Mouse (Mus musculus): ENCODE measurements around the gene Sh3rf3. TPM values are rescaled to one million over a fixed set of nuclear protein-coding genes. Genes with fewer than 3 reads are reported as not detected.
A peak's percentile ranks its signal among the peaks of the same experiment; 100 is the strongest.

Sh3rf3 gene
- not detected in 2 replicates for polyA plus RNA-seq (2016; fragmentation: Nextera tagmentation; extraction: Ambion mirVana)

GRCm38 (mm10) chr10:58813081-58813800 is at the start of gene Sh3rf3:
Gene Sh3rf3 (plus strand): TSS chr10:58813359.
- WGBS (ENCODE audit: insufficient replicate concordance): 1% methylated on average over 54 of the region's 79 CpGs
- Histone ChIP-seq H3K9ac (no peak within 1 kb of the TSS), H3K4me3 (peak within 1 kb of the TSS; percentile 44), H3K36me3 (no peaks in the 10 kb centered on the region), H3K4me2 (peak within 1 kb of the TSS; percentile 68), H3K9me3 (replicated peaks) (no peaks in the 10 kb centered on the region), H3K4me1 (0 out of 2 replicates have a peak, but pooled peaks cover 5% of the 10 kb centered on the region), H3K27me3 (replicated peaks) (peaks cover 56% of the 10 kb centered on the region), H3K27ac (no peak within 1 kb of the TSS)
- no peak for ATAC-seq

- Histone ChIP-seq H3K9me3 (replicated peaks) (no peaks in the 10 kb centered on the region), H3K27me3 (replicated peaks) (no peaks in the 10 kb centered on the region), H3K4me1 (no peaks in the 10 kb centered on the region), H3K27ac (no peak overlapping the region), H3K4me2 (no peak overlapping the region), H3K4me3 (no peak overlapping the region), H3K36me3 (no peaks in the 10 kb centered on the region), H3K9ac (no peak overlapping the region)
- no peak for ATAC-seq
- 66% methylated on average over 8 of the region's 8 CpGs for WGBS (ENCODE audit: insufficient replicate concordance)
These were observed 24.5 kb upstream of the Sh3rf3 start for GRCm38 (mm10) chr10:58788486-58789274.

- Histone ChIP-seq H3K27ac (no peak overlapping the region), H3K4me2 (no peak overlapping the region), H3K4me3 (no peak overlapping the region), H3K36me3 (no peaks in the 10 kb centered on the region), H3K9me3 (replicated peaks) (no peaks in the 10 kb centered on the region), H3K4me1 (no peaks in the 10 kb centered on the region), H3K9ac (no peak overlapping the region), H3K27me3 (replicated peaks) (no peaks in the 10 kb centered on the region)
- WGBS (ENCODE audit: insufficient replicate concordance): 63% methylated on average over 8 of the region's 8 CpGs
- ATAC-seq: no peak
These were observed 15.6 kb upstream of the Sh3rf3 start for GRCm38 (mm10) chr10:58797555-58797954.

GRCm38 (mm10) chr10:58798156-58798555 is 15.0 kb upstream of the Sh3rf3 start:
- H3K4me3 ChIP-seq: no peak overlapping the region
- H3K9me3 ChIP-seq (replicated peaks): no peaks in the 10 kb centered on the region
- no peak overlapping the region for H3K4me2 ChIP-seq
- no peaks in the 10 kb centered on the region for H3K27me3 ChIP-seq (replicated peaks)
- WGBS (ENCODE audit: insufficient replicate concordance): 69% methylated on average over 3 of the region's 3 CpGs
- ATAC-seq: no peak
- H3K36me3 ChIP-seq: no peaks in the 10 kb centered on the region
- no peak overlapping the region for H3K27ac ChIP-seq
- no peaks in the 10 kb centered on the region for H3K4me1 ChIP-seq
- no peak overlapping the region for H3K9ac ChIP-seq

- WGBS (ENCODE audit: insufficient replicate concordance): 70% methylated on average over 21 of the region's 21 CpGs
- H3K9me3 ChIP-seq (replicated peaks): no peaks in the 10 kb centered on the region
- no peaks in the 10 kb centered on the region for H3K36me3 ChIP-seq
- no peaks in the 10 kb centered on the region for H3K4me1 ChIP-seq
- no peaks in the 10 kb centered on the region for H3K27me3 ChIP-seq (replicated peaks)
- H3K4me2 ChIP-seq: no peak overlapping the region
- H3K4me3 ChIP-seq: no peak overlapping the region
- no peak overlapping the region for H3K27ac ChIP-seq
- no peak overlapping the region for H3K9ac ChIP-seq
- no peak for ATAC-seq
These were observed 12.1 kb upstream of the Sh3rf3 start for GRCm38 (mm10) chr10:58800996-58801433.

- H3K4me1 ChIP-seq: no peaks in the 10 kb centered on the region
- no peak overlapping the region for H3K9ac ChIP-seq
- WGBS (ENCODE audit: insufficient replicate concordance): 66% methylated on average over 1 of the region's 1 CpGs
- no peak overlapping the region for H3K27ac ChIP-seq
- H3K4me2 ChIP-seq: no peak overlapping the region
- H3K27me3 ChIP-seq (replicated peaks): no peaks in the 10 kb centered on the region
- H3K9me3 ChIP-seq (replicated peaks): no peaks in the 10 kb centered on the region
- no peak overlapping the region for H3K4me3 ChIP-seq
- no peak for ATAC-seq
- H3K36me3 ChIP-seq: no peaks in the 10 kb centered on the region
These were observed 10.8 kb upstream of the Sh3rf3 start for GRCm38 (mm10) chr10:58802391-58802790.

GRCm38 (mm10) chr10:58807956-58808355 is 5.2 kb upstream of the Sh3rf3 start:
- Histone ChIP-seq H3K27ac (no peak overlapping the region), H3K9me3 (replicated peaks) (no peaks in the 10 kb centered on the region), H3K4me3 (no peak overlapping the region), H3K4me1 (0 out of 2 replicates have a peak, but pooled peaks cover 2% of the 10 kb centered on the region), H3K27me3 (replicated peaks) (peaks cover 28% of the 10 kb centered on the region), H3K36me3 (no peaks in the 10 kb centered on the region), H3K4me2 (no peak overlapping the region), H3K9ac (no peak overlapping the region)
- ATAC-seq: no peak
- WGBS (ENCODE audit: insufficient replicate concordance): 29% methylated on average over 3 of the region's 3 CpGs

- Histone ChIP-seq H3K27ac (no peak overlapping the region), H3K27me3 (replicated peaks) (peaks cover 48% of the 10 kb centered on the region), H3K4me1 (0 out of 2 replicates have a peak, but pooled peaks cover 5% of the 10 kb centered on the region), H3K9ac (no peak overlapping the region), H3K36me3 (no peaks in the 10 kb centered on the region), H3K4me2 (no peak overlapping the region), H3K9me3 (replicated peaks) (no peaks in the 10 kb centered on the region), H3K4me3 (no peak overlapping the region)
- WGBS (ENCODE audit: insufficient replicate concordance): 52% methylated on average over 5 of the region's 5 CpGs
- no peak for ATAC-seq
These were observed 3.0 kb upstream of the Sh3rf3 start for GRCm38 (mm10) chr10:58810181-58810580.

- H3K9me3 ChIP-seq (replicated peaks): no peaks in the 10 kb centered on the region
- H3K27ac ChIP-seq: no peak overlapping the region
- no peaks in the 10 kb centered on the region for H3K36me3 ChIP-seq
- 0 out of 2 replicates have a peak, but pooled peaks cover 5% of the 10 kb centered on the region for H3K4me1 ChIP-seq
- ATAC-seq: no peak
- H3K9ac ChIP-seq: no peak overlapping the region
- peaks cover 56% of the 10 kb centered on the region for H3K27me3 ChIP-seq (replicated peaks)
- WGBS (ENCODE audit: insufficient replicate concordance): under 1% methylated on average over 63 of the region's 63 CpGs
- H3K4me2 ChIP-seq: peak overlapping the region; percentile 68
- H3K4me3 ChIP-seq: peak overlapping the region; percentile 44
These were observed 714 bp upstream of the Sh3rf3 start for GRCm38 (mm10) chr10:58812210-58813080.

GRCm38 (mm10) chr10:58813801-58814191 is 637 bp downstream of the Sh3rf3 start:
- 0 out of 2 replicates have a peak, but pooled peaks cover 5% of the 10 kb centered on the region for H3K4me1 ChIP-seq
- no peaks in the 10 kb centered on the region for H3K9me3 ChIP-seq (replicated peaks)
- no peak overlapping the region for H3K9ac ChIP-seq
- peak overlapping the region; percentile 68 for H3K4me2 ChIP-seq
- ATAC-seq: no peak
- peak overlapping the region; percentile 44 for H3K4me3 ChIP-seq
- 2% methylated on average over 35 of the region's 35 CpGs for WGBS (ENCODE audit: insufficient replicate concordance)
- H3K27ac ChIP-seq: no peak overlapping the region
- no peaks in the 10 kb centered on the region for H3K36me3 ChIP-seq
- peaks cover 53% of the 10 kb centered on the region for H3K27me3 ChIP-seq (replicated peaks)

- Histone ChIP-seq H3K4me1 (0 out of 2 replicates have a peak, but pooled peaks cover 5% of the 10 kb centered on the region), H3K27ac (no peak overlapping the region), H3K9me3 (replicated peaks) (no peaks in the 10 kb centered on the region), H3K36me3 (no peaks in the 10 kb centered on the region), H3K4me3 (no peak overlapping the region), H3K9ac (no peak overlapping the region), H3K4me2 (no peak overlapping the region), H3K27me3 (replicated peaks) (peaks cover 53% of the 10 kb centered on the region)
- ATAC-seq: no peak
- 45% methylated on average over 7 of the region's 7 CpGs for WGBS (ENCODE audit: insufficient replicate concordance)
These were observed 1.3 kb downstream of the Sh3rf3 start for GRCm38 (mm10) chr10:58814486-58814885.
